Mouse (Mus musculus) bone marrow, adult 2 months (tissue): ENCODE results near the gene Chrna7. TPM values are rescaled to one million over a fixed set of nuclear protein-coding genes. Genes with fewer than 3 reads are reported as not detected.

ENCODE experiments used
- H3K27ac ChIP-seq: fragments of 200-500 bp; 2 replicates; pipeline ENCODE4 v1.5.1; 2012; ENCODE audit warnings: low read depth, mild to moderate bottlenecking, control low read depth, inconsistent platforms, low read length; ENCODE audit not compliant: control insufficient read depth, poor library complexity, insufficient read depth
- H3K4me1 ChIP-seq: fragments of 200-500 bp; 2 replicates; pipeline ENCODE4 v1.6.1; 2011; ENCODE audit warnings: low read length; ENCODE audit not compliant: control insufficient read depth, insufficient read depth
- H3K4me3 ChIP-seq: fragments of 200-500 bp; replicated peaks from 2 replicates; pipeline ENCODE3; 2011; ENCODE audit warnings: mild to moderate bottlenecking, low read depth, low read length, control low read depth; ENCODE audit not compliant: control insufficient read depth
- CTCF ChIP-seq: fragments of 200-500 bp; IDR thresholded peaks from 2 replicates; pipeline ENCODE4 v1.5.1; 2011; ENCODE audit warnings: low read length, control low read depth; ENCODE audit not compliant: control insufficient read depth, insufficient read depth
- POLR2A ChIP-seq: fragments of 200-500 bp; IDR thresholded peaks from 2 replicates; pipeline ENCODE4 v1.6.1; 2011; ENCODE audit warnings: low read depth, mild to moderate bottlenecking, control low read depth, low read length, borderline replicate concordance; ENCODE audit not compliant: control insufficient read depth
- WGBS: fragments of 180-500 bp; shearing (Covaris S2); methylation state at CpG from one replicate; pipeline ENCODE4 v1.1.7; 2018; 5-methylcytosine and 5-hydroxymethylcytosine counted together
- polyA plus RNA-seq: library from polyadenylated mRNA; stranded (reverse); fragments of >200 nt; gene quantifications from 2 replicates; pipeline ENCODE4 v1.2.4, GENCODE M21; 2011; ENCODE audit warnings: low replicate concordance; ENCODE audit not compliant: missing spikeins, insufficient read depth, insufficient read length

Chrna7 gene
- polyA plus RNA-seq, 1 experiment, result not detected

GRCm38 (mm10) chr7:63189647-63190534 lies 22.5 kb downstream of the Chrna7 start:
- WGBS, result 87% methylated on average over 13 of the region's 13 CpGs
- no peak overlapping the region for H3K27ac ChIP-seq
- no peak overlapping the region for H3K4me3 ChIP-seq
- no peak for TF ChIP-seq CTCF
- H3K4me1 ChIP-seq, result no peaks in the 10 kb centered on the region

GRCm38 (mm10) chr7:63170063-63170787 lies 42.1 kb downstream of the Chrna7 start:
- TF ChIP-seq CTCF, result no peak
- no peak for TF ChIP-seq POLR2A
- WGBS, result 54% methylated on average over 3 of the region's 3 CpGs
- Histone ChIP-seq H3K27ac (no peak overlapping the region), H3K4me3 (no peak overlapping the region), H3K4me1 (no peaks in the 10 kb centered on the region)

DNA sequence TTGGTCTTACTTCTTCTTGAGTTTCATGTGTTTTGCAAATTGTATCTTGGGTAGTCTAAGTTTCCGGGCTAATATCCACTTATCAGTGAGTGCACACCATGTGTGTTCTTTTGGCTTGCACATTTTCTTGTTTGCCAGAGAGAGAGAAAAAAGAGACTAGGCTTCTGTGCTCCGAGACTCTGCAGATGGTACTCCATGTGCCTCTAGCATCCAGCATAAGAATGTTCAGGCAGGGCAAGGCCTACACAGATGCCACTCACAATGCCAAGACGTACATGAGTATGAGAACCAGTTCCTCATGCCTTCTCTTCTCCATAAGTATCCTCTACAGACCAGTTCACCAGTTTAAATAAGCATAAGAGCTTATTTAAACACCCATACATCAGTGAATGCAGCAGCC lies 47.8 kb downstream of the Chrna7 start:
- 70% methylated on average over 3 of the region's 3 CpGs for WGBS
- Histone ChIP-seq H3K4me1 (no peaks in the 10 kb centered on the region), H3K4me3 (no peak overlapping the region), H3K27ac (no peak overlapping the region)
- TF ChIP-seq POLR2A, result no peak
- no peak for TF ChIP-seq CTCF

GRCm38 (mm10) chr7:63162272-63162864 lies 50.0 kb downstream of the Chrna7 start:
- Histone ChIP-seq H3K27ac (no peak overlapping the region), H3K4me3 (no peak overlapping the region), H3K4me1 (no peaks in the 10 kb centered on the region)
- TF ChIP-seq CTCF (no peak), POLR2A (no peak)
- 67% methylated on average over 7 of the region's 7 CpGs for WGBS

DNA sequence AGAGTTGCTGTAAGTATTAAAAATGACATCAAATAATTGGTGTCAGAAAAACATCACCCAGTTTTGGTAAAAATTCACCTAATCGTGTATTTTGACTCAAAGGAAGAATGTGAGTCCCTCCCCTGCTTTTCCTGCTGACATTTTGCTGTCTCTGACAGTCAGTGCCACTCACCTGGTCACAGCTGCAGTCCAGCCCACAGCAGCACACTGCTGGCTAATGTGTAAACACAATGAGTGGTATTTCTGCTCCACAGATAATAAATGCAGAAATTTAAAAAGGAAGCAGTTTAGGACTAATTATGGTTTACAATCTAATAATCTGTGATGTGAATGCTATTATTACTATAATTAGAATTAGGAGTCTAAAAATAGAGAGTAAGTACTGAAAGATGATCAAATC lies 59.1 kb downstream of the Chrna7 start:
- Histone ChIP-seq H3K4me3 (no peak overlapping the region), H3K4me1 (no peaks in the 10 kb centered on the region), H3K27ac (no peak overlapping the region)
- TF ChIP-seq CTCF (no peak), POLR2A (no peak)
- 56% methylated on average over 1 of the region's 1 CpGs for WGBS

DNA sequence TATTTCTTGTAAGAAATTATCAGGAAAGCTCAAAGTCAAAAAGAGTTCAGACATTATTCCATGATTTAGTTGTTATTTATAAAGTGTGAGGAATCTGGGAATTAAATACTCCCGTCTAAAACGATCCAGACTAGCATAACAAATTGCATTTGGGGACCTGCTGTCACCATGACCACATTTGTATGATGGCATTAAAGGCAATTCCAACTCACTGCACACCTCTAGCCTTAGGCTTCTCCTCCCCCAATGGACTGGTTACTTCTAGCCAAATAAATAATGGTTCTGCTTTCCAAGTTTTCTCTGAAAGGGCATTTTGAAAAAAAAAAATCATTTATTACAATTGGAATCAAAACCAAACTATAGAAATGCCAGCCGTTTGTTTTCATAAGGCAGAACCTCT lies 63.6 kb downstream of the Chrna7 start:
- no peak overlapping the region for H3K4me3 ChIP-seq
- no peaks in the 10 kb centered on the region for H3K4me1 ChIP-seq
- H3K27ac ChIP-seq, result no peak overlapping the region
- 66% methylated on average over 3 of the region's 3 CpGs for WGBS
- TF ChIP-seq POLR2A (no peak), CTCF (no peak)

DNA sequence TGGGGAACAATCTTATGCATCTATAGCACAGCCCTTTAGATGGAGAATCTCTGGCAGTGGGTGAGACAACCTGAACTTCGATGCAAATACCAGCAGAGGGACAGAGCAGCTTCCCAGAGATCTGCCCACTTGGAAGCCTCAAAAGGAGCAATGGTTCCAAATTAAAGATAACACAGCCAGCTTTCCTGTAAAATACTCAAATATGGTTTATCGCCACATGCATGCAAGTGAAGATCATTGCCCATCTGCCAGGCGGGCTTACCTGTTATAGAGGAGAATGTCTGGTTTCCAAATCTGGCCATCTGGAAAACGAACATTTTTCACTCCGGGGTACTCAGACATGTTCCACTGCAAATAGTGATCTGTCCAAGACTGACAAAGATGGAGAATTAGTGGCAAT lies 64.0 kb downstream of the Chrna7 start:
- TF ChIP-seq CTCF (no peak), POLR2A (no peak)

GRCm38 (mm10) chr7:63122547-63122946 lies 89.8 kb downstream of the Chrna7 start:
- no peak overlapping the region for H3K4me3 ChIP-seq
- 61% methylated on average over 2 of the region's 2 CpGs for WGBS
- TF ChIP-seq CTCF (no peak), POLR2A (no peak)
- H3K4me1 ChIP-seq, result no peaks in the 10 kb centered on the region
- H3K27ac ChIP-seq, result no peak overlapping the region

More for the DNA sequence above, 64.0 kb downstream of the Chrna7 start:
- Histone ChIP-seq H3K4me3 (no peak overlapping the region), H3K27ac (no peak overlapping the region), H3K4me1 (no peaks in the 10 kb centered on the region)
- WGBS, result 72% methylated on average over 5 of the region's 5 CpGs
